Comparison of ENCODE assay signal across 17 mouse cellular contexts in the genomic region with DNA sequence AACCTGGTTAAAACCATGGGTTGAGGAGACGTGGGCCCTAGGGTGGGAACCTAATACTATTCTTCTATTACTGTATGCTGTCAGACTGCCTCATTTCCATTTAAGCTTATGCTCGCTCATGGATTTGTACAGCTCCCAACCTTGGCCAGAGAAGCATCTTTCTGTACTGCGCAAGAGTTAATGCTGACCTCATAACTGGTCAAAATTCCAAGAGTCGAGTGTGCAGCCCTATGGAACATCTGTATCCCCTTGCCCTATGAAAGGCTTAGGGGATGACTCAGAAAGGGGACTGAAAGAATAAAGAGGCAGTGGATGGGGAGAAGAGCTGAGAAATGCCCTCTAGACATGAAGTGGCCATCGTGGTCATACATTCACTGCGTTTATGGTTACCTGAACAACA.
"Had no signal": no experiment of that assay in that cellular context is flagged by ENCODE, and none has a peak within 500 bp of the region (broad histone marks: within the 10 kb centered on the region; RNA-seq: fewer than 3 reads in every experiment).

No protein-coding gene starts in this region.

- H3K4me2 ChIP-seq: liver, embryonic 12.5 days; lung, embryonic 15.5 days; midbrain, embryonic 12.5 days; neural tube, embryonic 13.5 days; neural tube, embryonic 15.5 days; stomach, embryonic 15.5 days had no signal

- H3K4me3 ChIP-seq: liver, embryonic 12.5 days; lung, embryonic 15.5 days; midbrain, embryonic 10.5 days; midbrain, embryonic 12.5 days; myocyte; neural tube, embryonic 13.5 days; neural tube, embryonic 15.5 days; stomach, embryonic 15.5 days had no signal

- H3K27me3 ChIP-seq: liver, embryonic 12.5 days; lung, embryonic 15.5 days; midbrain, embryonic 12.5 days; neural tube, embryonic 13.5 days; neural tube, embryonic 15.5 days; stomach, embryonic 15.5 days had no signal

- ATAC-seq: liver, embryonic 12.5 days; midbrain, embryonic 16.5 days had no signal

- DNase-seq: lung, postnatal 4 days; midbrain, embryonic 14.5 days; right cerebral cortex, postnatal 14 days; thymus, adult 2 months; thymus, postnatal 25 days; thymus, postnatal 4 days had no signal

- H3K9me3 ChIP-seq: lung, embryonic 15.5 days; neural tube, embryonic 15.5 days; stomach, embryonic 15.5 days had no signal

- H3K36me3 ChIP-seq: liver, embryonic 12.5 days; lung, embryonic 15.5 days; midbrain, embryonic 10.5 days; midbrain, embryonic 12.5 days; neural tube, embryonic 13.5 days; neural tube, embryonic 15.5 days; stomach, embryonic 15.5 days had no signal

- H3K9ac ChIP-seq: liver, embryonic 12.5 days; liver, embryonic 14.5 days; lung, embryonic 15.5 days; midbrain, embryonic 12.5 days; neural tube, embryonic 13.5 days; neural tube, embryonic 15.5 days; stomach, embryonic 15.5 days had no signal

- H3K27ac ChIP-seq: liver, embryonic 12.5 days; liver, embryonic 14.5 days; lung, embryonic 15.5 days; midbrain, embryonic 10.5 days; midbrain, embryonic 12.5 days; neural tube, embryonic 13.5 days; neural tube, embryonic 15.5 days; stomach, embryonic 15.5 days; stomach, postnatal 0 days had no signal

- H3K4me1 ChIP-seq: liver, embryonic 12.5 days; lung, embryonic 15.5 days; midbrain, embryonic 10.5 days; midbrain, embryonic 12.5 days; neural tube, embryonic 13.5 days; stomach, embryonic 15.5 days had no signal
